Mouse (Mus musculus) erythroblast, embryonic 14.5 days (primary cell): ENCODE data around the gene Igf2r.

ENCODE experiments used
- GATA1 ChIP-seq: IDR thresholded peaks from 2 replicates; pipeline ENCODE4 v1.6.1; 2012; ENCODE audit warnings: low read length, inconsistent platforms, mixed read lengths
- TAL1 ChIP-seq: IDR thresholded peaks from 3 replicates; pipeline ENCODE4 v1.6.1; 2012; ENCODE audit warnings: low read length, inconsistent platforms, mixed read lengths

- TF ChIP-seq GATA1 (no peak), TAL1 (no peak)
Measured at GRCm38 (mm10) chr17:12737934-12738333, 31.5 kb downstream of the Igf2r start.
